Mouse (Mus musculus): ENCODE data around the gene Cacnb2.

DNA sequence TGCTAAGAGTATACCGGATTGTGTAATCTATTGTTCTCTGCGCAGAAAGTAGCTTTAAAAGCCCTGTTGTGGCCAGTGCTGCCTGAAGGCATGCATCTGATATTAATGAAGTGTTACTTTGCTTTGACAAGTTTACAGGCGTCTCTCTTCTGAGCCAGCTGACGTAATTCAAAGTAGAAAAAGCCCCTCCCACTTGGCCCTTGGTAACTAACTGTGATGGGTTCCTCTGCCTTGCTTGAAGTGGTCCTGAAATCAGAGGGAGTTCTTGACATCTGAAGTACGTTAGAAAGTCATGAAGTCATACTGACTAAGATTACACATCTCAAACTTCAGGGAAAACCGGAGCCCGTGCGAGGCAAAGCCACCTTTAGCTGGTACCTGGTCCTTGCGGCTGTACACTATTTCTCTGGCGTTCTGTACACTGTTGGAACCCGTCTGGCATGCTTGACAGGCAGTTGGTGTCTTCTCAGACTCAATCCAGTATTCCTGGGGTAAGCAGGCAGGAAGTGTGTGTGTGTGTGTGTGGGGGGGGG is 221.0 kb downstream of the Cacnb2 start:
- no peak for TF ChIP-seq MAZ (IDR thresholded peaks at IDR 0.05; ENCODE audit: low read depth, low read length)
- TF ChIP-seq POLR2A (IDR thresholded peaks at IDR 0.05; ENCODE audit: control insufficient read depth in 1 of 2, insufficient read depth in 1 of 2, low read depth in 1 of 2, low read length in 2 of 2, poor library complexity in 1 of 2) = no peak
- no peak for TF ChIP-seq EP300 (IDR thresholded peaks at IDR 0.05; ENCODE audit: low read depth in 1 of 2, low read length in 2 of 2)
- no peak for TF ChIP-seq ZNF384 (IDR thresholded peaks at IDR 0.05; ENCODE audit: low read depth, low read length)
- TF ChIP-seq CTCF (IDR thresholded peaks at IDR 0.05 in 2 of 3, conservative IDR thresholded peaks at IDR 0.05 in 1 of 3; ENCODE audit: control insufficient read depth in 1 of 3, insufficient read depth in 1 of 3, low read depth in 2 of 3, low read length in 3 of 3, poor library complexity in 1 of 3, severe bottlenecking in 1 of 3) = no peak
- no peak for TF ChIP-seq CHD2 (IDR thresholded peaks at IDR 0.05; ENCODE audit: low read length)
- TF ChIP-seq MAX (IDR thresholded peaks at IDR 0.05; ENCODE audit: low read length) = no peak
- TF ChIP-seq RCOR1 (IDR thresholded peaks at IDR 0.05; ENCODE audit: low read depth, low read length) = no peak

All from MEL (cell line).